Mouse (Mus musculus): ENCODE measurements around the gene Phlda1. TPM values are rescaled to one million over a fixed set of nuclear protein-coding genes. Genes with fewer than 3 reads are reported as not detected.

Phlda1 gene
- polyA plus RNA-seq, 1 experiment from 2014 or later, result 27.3 TPM

DNA sequence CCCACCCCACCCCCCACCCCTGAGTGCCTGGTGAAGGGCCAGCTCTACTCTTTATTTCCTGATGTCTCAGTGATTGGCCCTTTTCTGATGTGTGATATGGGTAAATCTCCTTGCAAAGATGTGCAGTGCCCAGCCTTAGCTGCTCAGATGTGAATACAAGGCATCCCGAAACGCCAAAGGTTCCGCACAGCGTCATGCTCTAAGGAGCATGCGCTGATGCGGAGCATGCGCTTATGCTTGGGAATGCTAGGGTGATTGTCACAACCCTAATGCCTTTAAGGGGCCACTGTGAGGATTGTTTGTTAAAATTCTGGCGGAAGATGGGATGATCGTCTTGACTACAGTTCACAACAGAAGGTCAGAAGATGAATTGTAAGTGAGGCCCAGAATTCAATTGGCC, 34.6 kb downstream of the Phlda1 start:
- H3K4me1 ChIP-seq (ENCODE audit: insufficient read depth, low read length), result peaks cover 47% of the 10 kb centered on the region
- H3K27me3 ChIP-seq (ENCODE audit: insufficient read depth, low read length), result no peaks in the 10 kb centered on the region
- WGBS, result 40% methylated on average over 9 of the region's 9 CpGs
- no peak overlapping the region for H3K9ac ChIP-seq (replicated peaks; ENCODE audit: low read length)
- no peak overlapping the region for H3K4me2 ChIP-seq (replicated peaks; ENCODE audit: low read depth, low read length)
- peak; percentile 55; the same call in 1 of the 2 replicates for ATAC-seq (ENCODE audit: low FRiP score, low TSS enrichment)
- no peaks in the 10 kb centered on the region for H3K36me3 ChIP-seq (ENCODE audit: insufficient read depth, low read length)
- no peaks in the 10 kb centered on the region for H3K9me3 ChIP-seq (ENCODE audit: low read length)
- H3K4me3 ChIP-seq (ENCODE audit: low read length), result no peak overlapping the region
- H3K27ac ChIP-seq (ENCODE audit: low read length), result peak overlapping the region; percentile 86

DNA sequence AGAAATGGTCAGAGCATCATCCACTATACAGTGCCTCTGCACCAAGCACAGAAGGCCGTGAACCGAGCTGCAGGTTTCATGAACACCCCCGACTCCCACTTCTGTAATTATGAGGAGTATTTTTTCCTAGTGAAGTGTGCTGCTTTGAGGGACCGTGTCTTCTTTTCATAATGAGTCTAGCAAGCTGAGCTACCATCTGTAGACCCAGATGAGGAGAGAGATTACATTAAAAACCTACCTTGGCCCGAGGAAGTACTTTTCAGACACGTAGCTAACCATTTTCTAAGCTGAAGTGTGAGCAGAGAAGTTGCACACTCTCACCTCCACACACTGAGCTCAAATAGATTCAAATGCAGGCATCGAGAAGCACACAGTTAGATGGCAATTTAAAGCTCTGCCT, 37.0 kb downstream of the Phlda1 start:
- Histone ChIP-seq H3K9ac (replicated peaks; ENCODE audit: low read length) (no peak overlapping the region), H3K27me3 (ENCODE audit: insufficient read depth, low read length) (no peaks in the 10 kb centered on the region), H3K27ac (ENCODE audit: low read length) (no peak overlapping the region; the same call in 1 of the 2 replicates), H3K36me3 (ENCODE audit: insufficient read depth, low read length) (no peaks in the 10 kb centered on the region), H3K4me2 (replicated peaks; ENCODE audit: low read depth, low read length) (no peak overlapping the region), H3K9me3 (ENCODE audit: low read length) (no peaks in the 10 kb centered on the region), H3K4me3 (ENCODE audit: low read length) (no peak overlapping the region), H3K4me1 (ENCODE audit: insufficient read depth, low read length) (peaks cover 40% of the 10 kb centered on the region)
- WGBS, result 76% methylated on average over 7 of the region's 7 CpGs
- ATAC-seq (ENCODE audit: low FRiP score, low TSS enrichment), result no peak

DNA sequence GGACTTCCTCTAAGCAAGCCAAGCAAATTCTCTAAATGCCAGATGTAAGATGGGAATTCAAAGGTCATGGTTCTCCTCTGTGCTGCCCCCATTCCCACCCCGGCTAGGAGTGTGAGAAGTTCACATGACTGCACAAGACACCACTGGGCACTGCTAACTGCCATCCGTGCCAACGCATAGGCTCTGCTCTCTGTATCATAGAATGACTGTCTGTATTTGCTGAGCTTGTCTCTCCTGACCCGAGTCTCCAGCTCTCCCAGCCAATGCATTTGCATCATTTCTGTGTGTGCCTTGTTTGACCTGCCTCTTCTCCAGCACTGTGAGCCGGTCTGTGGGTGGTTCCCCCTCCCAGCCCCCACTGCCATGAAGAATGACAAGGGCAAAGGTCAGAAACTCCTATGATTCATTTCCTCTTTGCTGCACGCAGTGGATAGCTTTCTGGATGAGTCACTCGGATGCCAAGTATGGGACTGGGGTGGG, 37.7 kb downstream of the Phlda1 start:
- H3K4me1 ChIP-seq (ENCODE audit: insufficient read depth, low read length), result peaks cover 34% of the 10 kb centered on the region
- H3K4me2 ChIP-seq (replicated peaks; ENCODE audit: low read depth, low read length), result no peak overlapping the region
- 27% methylated on average over 7 of the region's 7 CpGs for WGBS
- H3K9me3 ChIP-seq (ENCODE audit: low read length), result no peaks in the 10 kb centered on the region
- H3K27ac ChIP-seq (ENCODE audit: low read length), result no peak overlapping the region
- peak; percentile 62 for ATAC-seq (ENCODE audit: low FRiP score, low TSS enrichment)
- H3K4me3 ChIP-seq (ENCODE audit: low read length), result no peak overlapping the region
- no peaks in the 10 kb centered on the region for H3K36me3 ChIP-seq (ENCODE audit: insufficient read depth, low read length)
- no peaks in the 10 kb centered on the region for H3K27me3 ChIP-seq (ENCODE audit: insufficient read depth, low read length)
- H3K9ac ChIP-seq (replicated peaks; ENCODE audit: low read length), result no peak overlapping the region

DNA sequence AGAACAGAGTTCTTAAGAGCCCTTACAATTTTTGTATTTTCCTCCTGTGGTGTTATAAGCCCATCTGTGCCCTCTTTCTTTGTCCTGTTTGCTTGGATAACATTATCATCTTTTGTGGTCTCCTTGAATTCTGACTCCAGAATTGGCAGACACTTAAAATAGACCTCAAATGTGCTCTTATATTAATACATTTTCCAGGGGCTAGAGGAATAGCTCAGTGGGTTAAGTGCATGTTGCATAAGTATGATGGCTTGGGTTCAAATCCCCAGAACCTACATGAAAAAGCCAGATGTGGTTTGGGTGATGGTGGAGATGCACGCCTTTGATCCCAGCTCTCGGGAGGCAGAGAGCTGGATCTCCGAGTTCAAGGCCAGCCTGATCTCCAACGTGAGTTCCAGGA, 38.2 kb downstream of the Phlda1 start:
- Histone ChIP-seq H3K27me3 (ENCODE audit: insufficient read depth, low read length) (no peaks in the 10 kb centered on the region), H3K27ac (ENCODE audit: low read length) (no peak overlapping the region), H3K36me3 (ENCODE audit: insufficient read depth, low read length) (no peaks in the 10 kb centered on the region), H3K9ac (replicated peaks; ENCODE audit: low read length) (no peak overlapping the region), H3K4me2 (replicated peaks; ENCODE audit: low read depth, low read length) (no peak overlapping the region), H3K9me3 (ENCODE audit: low read length) (no peaks in the 10 kb centered on the region), H3K4me3 (ENCODE audit: low read length) (no peak overlapping the region), H3K4me1 (ENCODE audit: insufficient read depth, low read length) (peaks cover 29% of the 10 kb centered on the region)
- ATAC-seq (ENCODE audit: low FRiP score, low TSS enrichment), result no peak
- 82% methylated on average over 4 of the region's 4 CpGs for WGBS

DNA sequence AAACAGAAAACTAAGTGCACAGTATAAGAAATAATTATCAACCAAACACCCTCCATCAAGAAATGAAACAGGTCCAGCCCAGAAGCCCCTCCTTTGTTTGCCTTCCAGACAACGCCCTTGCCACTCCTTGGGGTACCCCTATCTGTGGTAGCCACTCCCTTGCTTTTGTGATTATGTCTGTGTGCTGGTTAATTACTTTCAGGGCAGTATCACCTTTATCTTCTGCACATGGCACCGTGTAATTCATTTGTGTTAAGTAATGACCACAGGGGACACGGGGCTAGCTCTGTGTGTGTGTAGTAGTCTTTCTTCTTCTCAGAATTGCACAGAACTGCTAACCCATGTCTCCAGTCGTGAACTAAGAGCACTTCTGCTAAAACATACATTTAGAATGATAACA, 39.6 kb downstream of the Phlda1 start:
- ATAC-seq (ENCODE audit: low FRiP score, low TSS enrichment), result no peak
- no peak overlapping the region for H3K27ac ChIP-seq (ENCODE audit: low read length)
- WGBS, result 76% methylated on average over 4 of the region's 4 CpGs
- no peaks in the 10 kb centered on the region for H3K9me3 ChIP-seq (ENCODE audit: low read length)
- no peak overlapping the region for H3K4me3 ChIP-seq (ENCODE audit: low read length)
- H3K27me3 ChIP-seq (ENCODE audit: insufficient read depth, low read length), result no peaks in the 10 kb centered on the region
- peaks cover 23% of the 10 kb centered on the region for H3K4me1 ChIP-seq (ENCODE audit: insufficient read depth, low read length)
- no peak overlapping the region for H3K4me2 ChIP-seq (replicated peaks; ENCODE audit: low read depth, low read length)
- H3K36me3 ChIP-seq (ENCODE audit: insufficient read depth, low read length), result no peaks in the 10 kb centered on the region
- no peak overlapping the region for H3K9ac ChIP-seq (replicated peaks; ENCODE audit: low read length)

DNA sequence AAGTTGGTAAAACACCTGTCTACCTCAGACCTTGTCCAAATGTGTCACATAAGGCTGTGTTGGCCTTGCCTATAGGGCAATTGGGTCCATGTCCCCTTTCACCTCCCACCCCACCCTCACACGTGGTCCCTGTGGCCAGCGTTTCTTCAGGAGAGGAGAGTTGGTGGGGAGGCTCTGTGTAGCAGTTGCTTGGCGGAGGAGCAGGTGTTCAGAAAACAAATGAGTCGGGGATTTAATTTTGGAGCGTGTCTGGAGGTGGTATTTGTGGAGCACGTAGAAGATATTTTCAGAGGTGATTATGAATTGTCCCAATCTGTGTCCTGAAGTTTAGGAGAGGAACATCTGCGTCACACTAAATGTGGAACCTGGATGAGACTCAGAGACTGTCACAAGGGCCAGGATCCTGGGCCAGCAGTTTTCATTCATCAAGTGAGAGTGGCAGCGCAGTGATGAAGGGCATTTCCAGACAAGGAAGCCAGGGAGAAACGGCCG, 41.8 kb downstream of the Phlda1 start:
- no peak overlapping the region for H3K4me3 ChIP-seq (ENCODE audit: low read length)
- no peaks in the 10 kb centered on the region for H3K36me3 ChIP-seq (ENCODE audit: insufficient read depth, low read length)
- no peak overlapping the region for H3K9ac ChIP-seq (replicated peaks; ENCODE audit: low read length)
- no peak overlapping the region for H3K27ac ChIP-seq (ENCODE audit: low read length)
- 67% methylated on average over 10 of the region's 10 CpGs for WGBS
- no peaks in the 10 kb centered on the region for H3K27me3 ChIP-seq (ENCODE audit: insufficient read depth, low read length)
- H3K4me1 ChIP-seq (ENCODE audit: insufficient read depth, low read length), result peaks cover 18% of the 10 kb centered on the region
- no peak for ATAC-seq (ENCODE audit: low FRiP score, low TSS enrichment)
- 0 out of 2 replicates have a peak, but pooled peaks cover 3% of the 10 kb centered on the region for H3K9me3 ChIP-seq (ENCODE audit: low read length)
- no peak overlapping the region for H3K4me2 ChIP-seq (replicated peaks; ENCODE audit: low read depth, low read length)

DNA sequence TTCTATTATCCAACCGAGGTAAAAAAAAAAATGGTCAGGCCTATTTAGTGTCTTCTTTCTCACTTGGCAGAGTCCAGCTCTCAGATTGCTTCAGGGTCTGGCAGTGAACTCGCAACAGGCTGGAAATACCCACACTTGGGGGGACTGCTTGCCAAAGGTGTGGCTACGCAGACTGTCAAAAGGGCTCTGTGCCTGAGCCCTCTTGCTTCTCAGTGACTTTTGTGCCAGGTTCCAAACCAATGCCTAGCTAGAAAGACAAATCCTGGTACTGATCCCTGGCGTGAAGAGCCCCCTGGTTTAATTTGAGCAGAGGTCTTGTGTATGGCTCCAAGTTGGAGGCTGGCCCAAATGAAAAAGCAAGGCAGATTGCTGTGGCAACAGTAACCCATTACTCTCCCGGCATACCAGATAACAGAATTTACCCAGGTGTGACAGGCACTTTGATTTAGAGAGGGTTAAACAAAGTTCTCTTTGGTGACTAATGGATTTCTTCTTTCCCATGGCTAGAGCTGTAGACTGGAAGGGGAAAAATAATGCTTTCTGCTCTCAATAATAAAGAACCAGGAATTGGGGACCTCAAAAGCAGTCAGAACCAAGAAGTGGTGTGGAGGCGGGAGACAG, 44.1 kb downstream of the Phlda1 start:
- Histone ChIP-seq H3K9me3 (ENCODE audit: low read length) (0 out of 2 replicates have a peak, but pooled peaks cover 3% of the 10 kb centered on the region), H3K27me3 (ENCODE audit: insufficient read depth, low read length) (no peaks in the 10 kb centered on the region), H3K9ac (replicated peaks; ENCODE audit: low read length) (no peak overlapping the region), H3K36me3 (ENCODE audit: insufficient read depth, low read length) (no peaks in the 10 kb centered on the region), H3K4me1 (ENCODE audit: insufficient read depth, low read length) (peaks cover 21% of the 10 kb centered on the region), H3K4me2 (replicated peaks; ENCODE audit: low read depth, low read length) (no peak overlapping the region), H3K27ac (ENCODE audit: low read length) (0 out of 2 replicates have a peak overlapping the region, but pooled peaks have one; percentile 29), H3K4me3 (ENCODE audit: low read length) (no peak overlapping the region)
- ATAC-seq (ENCODE audit: low FRiP score, low TSS enrichment), result no peak
- 52% methylated on average over 6 of the region's 6 CpGs for WGBS

DNA sequence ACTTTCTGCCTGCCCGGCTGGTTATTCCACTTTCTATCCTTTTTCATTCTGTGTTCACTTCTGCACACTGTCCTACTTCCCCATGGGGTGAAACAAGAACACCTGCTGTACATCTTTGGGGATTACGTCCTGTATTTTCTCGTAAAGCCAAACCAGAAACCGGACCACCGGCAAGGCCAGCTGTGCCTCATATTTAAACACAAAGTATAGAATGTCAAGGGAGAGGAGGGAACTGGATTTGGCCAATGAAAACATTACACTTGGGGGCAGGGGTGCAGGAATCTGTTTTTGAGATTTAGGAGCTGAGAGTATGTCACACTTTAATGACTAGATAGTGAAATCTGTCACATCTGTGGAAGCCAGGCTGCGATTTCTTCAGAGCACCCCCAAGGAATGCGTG, 47.6 kb downstream of the Phlda1 start:
- Histone ChIP-seq H3K27ac (ENCODE audit: low read length) (no peak overlapping the region), H3K4me1 (ENCODE audit: insufficient read depth, low read length) (peaks cover 31% of the 10 kb centered on the region), H3K27me3 (ENCODE audit: insufficient read depth, low read length) (no peaks in the 10 kb centered on the region), H3K9me3 (ENCODE audit: low read length) (0 out of 2 replicates have a peak, but pooled peaks cover 7% of the 10 kb centered on the region), H3K4me2 (replicated peaks; ENCODE audit: low read depth, low read length) (no peak overlapping the region), H3K4me3 (ENCODE audit: low read length) (no peak overlapping the region), H3K9ac (replicated peaks; ENCODE audit: low read length) (no peak overlapping the region), H3K36me3 (ENCODE audit: insufficient read depth, low read length) (no peaks in the 10 kb centered on the region)
- peak; percentile 25; the same call in 1 of the 2 replicates for ATAC-seq (ENCODE audit: low FRiP score, low TSS enrichment)
- 17% methylated on average over 7 of the region's 7 CpGs for WGBS

DNA sequence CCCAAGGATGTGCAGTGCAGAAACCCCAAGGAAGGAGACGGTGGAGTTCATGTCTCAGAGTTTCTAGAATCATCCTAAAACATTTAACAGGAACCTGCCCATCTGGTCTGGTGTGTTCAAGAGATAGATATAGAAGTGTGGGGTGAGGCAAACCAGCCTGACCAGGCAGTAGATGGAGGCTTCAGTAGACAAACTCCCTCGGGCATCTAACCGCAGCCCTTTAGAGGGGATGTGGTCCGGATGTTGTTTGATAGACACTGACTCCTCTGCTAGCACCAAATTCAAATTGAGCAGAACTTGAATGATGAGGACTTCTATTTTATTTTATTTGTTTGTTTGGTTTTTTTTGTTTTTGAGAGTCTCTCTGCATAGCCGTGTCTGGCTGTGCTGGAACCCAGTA, 48.6 kb downstream of the Phlda1 start:
- Histone ChIP-seq H3K4me3 (ENCODE audit: low read length) (no peak overlapping the region), H3K27me3 (ENCODE audit: insufficient read depth, low read length) (no peaks in the 10 kb centered on the region), H3K9me3 (ENCODE audit: low read length) (0 out of 2 replicates have a peak, but pooled peaks cover 7% of the 10 kb centered on the region), H3K4me1 (ENCODE audit: insufficient read depth, low read length) (peaks cover 41% of the 10 kb centered on the region), H3K4me2 (replicated peaks; ENCODE audit: low read depth, low read length) (no peak overlapping the region), H3K27ac (ENCODE audit: low read length) (no peak overlapping the region), H3K36me3 (ENCODE audit: insufficient read depth, low read length) (no peaks in the 10 kb centered on the region), H3K9ac (replicated peaks; ENCODE audit: low read length) (no peak overlapping the region)
- no peak for ATAC-seq (ENCODE audit: low FRiP score, low TSS enrichment)
- 71% methylated on average over 5 of the region's 5 CpGs for WGBS

DNA sequence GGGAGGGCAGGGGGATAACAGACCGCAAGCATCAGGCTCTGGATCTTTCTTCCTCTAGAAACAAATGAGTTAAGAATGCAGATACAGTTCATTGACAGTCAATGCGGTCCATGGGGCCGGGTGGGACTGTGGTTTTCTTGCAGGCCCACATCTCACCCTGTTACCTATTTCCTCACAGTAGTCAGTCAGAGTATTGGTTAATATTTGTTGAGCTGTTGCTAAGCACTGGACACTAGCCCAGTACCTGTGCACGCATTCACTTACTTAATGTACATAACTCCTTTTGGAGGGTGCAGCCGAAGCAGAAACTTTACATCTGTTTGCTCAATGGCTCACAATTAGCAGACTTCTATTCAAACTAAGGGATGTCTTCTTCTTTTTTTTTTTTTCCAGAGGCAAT, 52.1 kb downstream of the Phlda1 start:
- WGBS, result 34% methylated on average over 5 of the region's 5 CpGs
- Histone ChIP-seq H3K36me3 (ENCODE audit: insufficient read depth, low read length) (no peaks in the 10 kb centered on the region), H3K4me3 (ENCODE audit: low read length) (no peak overlapping the region), H3K4me1 (ENCODE audit: insufficient read depth, low read length) (peaks cover 30% of the 10 kb centered on the region), H3K27ac (ENCODE audit: low read length) (no peak overlapping the region), H3K27me3 (ENCODE audit: insufficient read depth, low read length) (no peaks in the 10 kb centered on the region), H3K4me2 (replicated peaks; ENCODE audit: low read depth, low read length) (peak overlapping the region; percentile 27; the same call in 1 of the 2 replicates), H3K9ac (replicated peaks; ENCODE audit: low read length) (no peak overlapping the region), H3K9me3 (ENCODE audit: low read length) (0 out of 2 replicates have a peak, but pooled peaks cover 4% of the 10 kb centered on the region)
- peak; percentile 81 for ATAC-seq (ENCODE audit: low FRiP score, low TSS enrichment)
